Mouse (Mus musculus): Measurements from ENCODE around the gene E130208F15Rik. TPM values are rescaled to one million over a fixed set of nuclear protein-coding genes. Genes with fewer than 3 reads are reported as not detected.
A peak's percentile ranks its signal among the peaks of the same experiment; 100 is the strongest.

E130208F15Rik gene
- polyA plus RNA-seq (2016; fragmentation: Nextera tagmentation; extraction: Ambion mirVana): 1.6 and 3.7 TPM in 2 replicates

DNA sequence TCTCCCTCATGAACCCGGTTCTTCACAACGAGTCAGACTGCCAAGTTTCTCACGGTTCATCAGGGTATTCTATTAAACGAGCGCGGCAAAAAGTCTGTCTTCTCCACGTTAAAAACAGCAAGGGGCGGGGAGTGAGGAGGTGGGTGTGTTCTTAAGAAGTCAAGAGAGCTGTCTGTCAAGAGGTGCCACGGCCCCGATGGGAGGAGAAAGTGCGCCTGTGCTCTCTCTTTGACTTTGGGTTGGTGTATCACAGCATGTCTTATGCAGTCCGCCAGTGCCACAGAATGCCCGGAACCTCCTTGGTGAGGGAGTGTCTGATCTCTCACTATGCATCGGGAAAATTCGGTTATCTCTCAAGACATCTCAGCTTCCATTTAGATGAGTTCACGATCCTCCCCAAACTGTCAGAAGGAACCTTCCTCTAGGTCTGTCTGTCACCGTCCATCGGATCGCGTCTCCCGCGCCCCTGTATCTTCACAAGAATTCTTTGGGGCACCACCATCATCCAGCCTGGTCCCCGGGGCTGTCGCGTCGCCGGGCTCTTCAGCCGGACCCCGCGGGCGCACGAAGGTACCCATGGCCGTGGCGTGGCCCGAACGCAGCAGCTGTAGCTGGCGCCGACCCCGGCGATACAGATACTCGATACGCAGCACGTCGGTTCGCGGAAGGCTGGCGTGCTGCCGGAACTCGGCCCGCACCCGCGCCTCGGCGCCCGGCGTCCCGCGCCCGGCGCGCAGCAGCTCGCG, at the start of gene E130208F15Rik:
Gene E130208F15Rik, plus strand, starts transcription at position 202 of the 746 bp plus-strand sequence.
- peak; percentile 58 for DNase-seq (ENCODE audit: low spot score)
- Histone ChIP-seq H3K36me3 (peaks cover 7% of the 10 kb centered on the region; the same call in 1 of the 2 replicates), H3K4me1 (replicated peaks) (peaks cover 19% of the 10 kb centered on the region), H3K27ac (peak within 1 kb of the TSS; percentile 92), H3K27me3 (ENCODE audit: insufficient read depth, poor library complexity, severe bottlenecking) (no peaks in the 10 kb centered on the region), H3K9me3 (0 out of 2 replicates have a peak, but pooled peaks cover 4% of the 10 kb centered on the region), H3K4me3 (peak within 1 kb of the TSS; percentile 88)
- WGBS: under 1% methylated on average over 63 of the region's 63 CpGs

GRCm38 (mm10) chr7:30274383-30274782, 47.2 kb upstream of the E130208F15Rik start:
- DNase-seq (ENCODE audit: low spot score): no peak
- Histone ChIP-seq H3K27me3 (ENCODE audit: insufficient read depth, poor library complexity, severe bottlenecking) (no peaks in the 10 kb centered on the region), H3K27ac (no peak overlapping the region), H3K36me3 (peaks cover 45% of the 10 kb centered on the region), H3K4me3 (no peak overlapping the region), H3K4me1 (replicated peaks) (peaks cover 11% of the 10 kb centered on the region), H3K9me3 (no peaks in the 10 kb centered on the region)
- WGBS: 86% methylated on average over 6 of the region's 6 CpGs

- WGBS: 54% methylated on average over 2 of the region's 2 CpGs
- H3K4me1 ChIP-seq (replicated peaks): peaks cover 26% of the 10 kb centered on the region
- H3K27me3 ChIP-seq (ENCODE audit: insufficient read depth, poor library complexity, severe bottlenecking): no peaks in the 10 kb centered on the region
- H3K9me3 ChIP-seq: no peaks in the 10 kb centered on the region
- no peak for DNase-seq (ENCODE audit: low spot score)
- H3K27ac ChIP-seq: no peak overlapping the region
- H3K4me3 ChIP-seq: peak overlapping the region; percentile 87
- 0 out of 2 replicates have a peak, but pooled peaks cover 4% of the 10 kb centered on the region for H3K36me3 ChIP-seq
These were observed 42.6 kb upstream of the E130208F15Rik start for GRCm38 (mm10) chr7:30278911-30279310.

DNA sequence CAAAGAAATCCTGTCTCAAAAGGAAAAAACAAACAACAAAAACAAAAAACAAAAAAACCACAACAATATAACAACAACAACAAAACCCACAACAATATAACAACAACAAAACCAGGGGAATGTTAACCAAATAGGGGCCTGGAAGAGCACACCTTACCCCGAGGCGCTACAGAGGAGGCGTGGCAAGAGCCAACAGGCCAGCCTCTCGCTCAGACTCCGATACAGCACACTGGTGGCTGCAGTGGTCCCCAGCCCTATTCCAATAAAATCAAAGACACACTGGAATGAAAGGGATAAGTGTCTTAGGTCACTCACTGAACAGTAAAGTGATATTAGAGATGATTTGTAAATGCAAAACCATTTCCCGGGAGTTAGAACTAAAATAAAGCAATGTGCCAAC, 42.0 kb upstream of the E130208F15Rik start:
- WGBS: under 1% methylated on average over 6 of the region's 6 CpGs
- peak overlapping the region; percentile 87 for H3K4me3 ChIP-seq
- H3K36me3 ChIP-seq: 0 out of 2 replicates have a peak, but pooled peaks cover 4% of the 10 kb centered on the region
- no peaks in the 10 kb centered on the region for H3K9me3 ChIP-seq
- peak overlapping the region; percentile 91 for H3K27ac ChIP-seq
- no peaks in the 10 kb centered on the region for H3K27me3 ChIP-seq (ENCODE audit: insufficient read depth, poor library complexity, severe bottlenecking)
- H3K4me1 ChIP-seq (replicated peaks): peaks cover 26% of the 10 kb centered on the region
- no peak for DNase-seq (ENCODE audit: low spot score)

- Histone ChIP-seq H3K4me1 (replicated peaks) (peaks cover 26% of the 10 kb centered on the region), H3K9me3 (no peaks in the 10 kb centered on the region), H3K27ac (peak within 1 kb of the TSS; percentile 91), H3K36me3 (no peaks in the 10 kb centered on the region), H3K27me3 (ENCODE audit: insufficient read depth, poor library complexity, severe bottlenecking) (no peaks in the 10 kb centered on the region), H3K4me3 (peak within 1 kb of the TSS; percentile 87)
- peak; percentile 94 for DNase-seq (ENCODE audit: low spot score)
- under 1% methylated on average over 49 of the region's 49 CpGs for WGBS
These were observed 41.4 kb upstream of the E130208F15Rik start, which contains the start of the genes Thap8 and Wdr62 for GRCm38 (mm10) chr7:30279951-30280669. Thap8 (plus strand) TSS chr7:30280094. Wdr62 (minus strand) TSS chr7:30280419.

DNA sequence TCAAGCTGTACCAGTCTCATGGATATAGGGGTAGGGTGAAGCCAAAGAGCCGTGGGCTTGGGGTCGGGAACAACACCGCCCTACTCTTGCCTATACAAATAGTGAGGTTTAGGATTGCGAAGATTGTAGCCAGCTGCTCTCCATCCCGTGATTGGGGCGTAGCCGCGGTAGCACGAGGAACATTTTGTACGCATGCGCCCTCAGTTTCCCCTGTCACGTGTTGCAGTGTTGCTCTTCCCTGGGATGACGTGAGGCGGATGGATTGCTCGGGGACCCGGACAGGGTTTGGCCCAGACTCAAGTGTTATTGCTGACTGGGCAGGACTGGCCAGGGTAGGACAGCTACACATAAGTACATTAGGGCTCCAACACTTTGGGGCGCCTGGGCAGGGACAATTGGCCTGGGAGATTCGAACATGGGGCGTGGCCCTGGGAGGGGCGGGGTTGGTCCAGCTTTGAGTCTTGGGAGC, 40.8 kb upstream of the E130208F15Rik start:
- no peaks in the 10 kb centered on the region for H3K27me3 ChIP-seq (ENCODE audit: insufficient read depth, poor library complexity, severe bottlenecking)
- H3K4me1 ChIP-seq (replicated peaks): peaks cover 26% of the 10 kb centered on the region
- peak overlapping the region; percentile 91 for H3K27ac ChIP-seq
- H3K36me3 ChIP-seq: no peaks in the 10 kb centered on the region
- peak; percentile 83 for DNase-seq (ENCODE audit: low spot score)
- no peaks in the 10 kb centered on the region for H3K9me3 ChIP-seq
- under 1% methylated on average over 20 of the region's 20 CpGs for WGBS
- peak overlapping the region; percentile 87 for H3K4me3 ChIP-seq

GRCm38 (mm10) chr7:30281522-30281921, 40.0 kb upstream of the E130208F15Rik start:
- Histone ChIP-seq H3K4me1 (replicated peaks) (peaks cover 26% of the 10 kb centered on the region), H3K36me3 (no peaks in the 10 kb centered on the region), H3K27ac (no peak overlapping the region), H3K27me3 (ENCODE audit: insufficient read depth, poor library complexity, severe bottlenecking) (no peaks in the 10 kb centered on the region), H3K4me3 (peak overlapping the region; percentile 87; the same call in 1 of the 2 replicates), H3K9me3 (no peaks in the 10 kb centered on the region)
- no peak for DNase-seq (ENCODE audit: low spot score)
- 81% methylated on average over 4 of the region's 4 CpGs for WGBS

GRCm38 (mm10) chr7:30282740-30283139, 38.8 kb upstream of the E130208F15Rik start:
- H3K27me3 ChIP-seq (ENCODE audit: insufficient read depth, poor library complexity, severe bottlenecking): no peaks in the 10 kb centered on the region
- no peak overlapping the region for H3K27ac ChIP-seq
- no peak overlapping the region for H3K4me3 ChIP-seq
- H3K36me3 ChIP-seq: no peaks in the 10 kb centered on the region
- WGBS: 84% methylated on average over 7 of the region's 7 CpGs
- peaks cover 31% of the 10 kb centered on the region for H3K4me1 ChIP-seq (replicated peaks)
- no peak for DNase-seq (ENCODE audit: low spot score)
- no peaks in the 10 kb centered on the region for H3K9me3 ChIP-seq

GRCm38 (mm10) chr7:30286701-30287410, 34.7 kb upstream of the E130208F15Rik start:
- H3K27ac ChIP-seq: no peak overlapping the region
- no peaks in the 10 kb centered on the region for H3K9me3 ChIP-seq
- DNase-seq (ENCODE audit: low spot score): no peak
- H3K27me3 ChIP-seq (ENCODE audit: insufficient read depth, poor library complexity, severe bottlenecking): no peaks in the 10 kb centered on the region
- H3K4me1 ChIP-seq (replicated peaks): peaks cover 27% of the 10 kb centered on the region
- H3K36me3 ChIP-seq: no peaks in the 10 kb centered on the region
- WGBS: 73% methylated on average over 8 of the region's 8 CpGs
- no peak overlapping the region for H3K4me3 ChIP-seq

- no peak overlapping the region for H3K27ac ChIP-seq
- H3K4me1 ChIP-seq (replicated peaks): peaks cover 38% of the 10 kb centered on the region
- no peaks in the 10 kb centered on the region for H3K9me3 ChIP-seq
- peaks cover 4% of the 10 kb centered on the region for H3K36me3 ChIP-seq
- H3K4me3 ChIP-seq: no peak overlapping the region
- WGBS: 70% methylated on average over 6 of the region's 6 CpGs
- H3K27me3 ChIP-seq (ENCODE audit: insufficient read depth, poor library complexity, severe bottlenecking): no peaks in the 10 kb centered on the region
- no peak for DNase-seq (ENCODE audit: low spot score)
These were observed 33.5 kb upstream of the E130208F15Rik start for GRCm38 (mm10) chr7:30288046-30288445.

DNA sequence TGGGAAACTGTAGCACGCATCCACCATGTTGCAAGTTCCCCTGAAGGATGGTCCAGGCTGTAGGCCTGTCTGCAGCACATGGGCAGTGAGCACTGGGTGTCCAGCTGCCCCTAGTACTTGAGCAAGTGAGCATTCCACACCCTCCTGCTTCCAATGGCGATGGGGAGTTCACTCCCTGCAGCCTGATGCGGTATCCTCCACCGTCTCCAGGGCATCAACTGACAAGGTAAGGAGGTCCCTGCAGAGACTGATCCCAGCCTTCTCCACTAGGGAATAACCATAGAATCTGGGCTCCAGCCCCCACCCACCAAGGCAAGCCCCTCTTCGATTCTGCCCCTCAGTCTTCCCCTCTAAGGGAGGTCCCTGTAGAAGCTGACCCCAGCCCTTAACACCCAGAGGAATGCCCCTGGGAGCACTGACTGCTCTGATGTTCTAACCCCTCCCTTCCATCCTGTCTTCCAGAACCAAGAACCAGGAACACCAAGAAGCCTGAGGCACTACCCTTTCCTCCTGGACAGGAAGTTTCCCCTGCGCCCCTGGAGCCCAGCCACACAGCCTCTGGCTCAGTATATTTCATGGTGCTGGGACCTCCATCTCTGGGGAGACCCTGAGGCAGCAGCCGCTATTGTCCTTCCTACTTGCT, 32.3 kb upstream of the E130208F15Rik start:
- Histone ChIP-seq H3K9me3 (no peaks in the 10 kb centered on the region), H3K27ac (peak overlapping the region; percentile 73), H3K36me3 (peaks cover 14% of the 10 kb centered on the region), H3K4me1 (replicated peaks) (peaks cover 47% of the 10 kb centered on the region), H3K4me3 (peak overlapping the region; percentile 11), H3K27me3 (ENCODE audit: insufficient read depth, poor library complexity, severe bottlenecking) (no peaks in the 10 kb centered on the region)
- DNase-seq (ENCODE audit: low spot score): no peak
- WGBS: 68% methylated on average over 7 of the region's 7 CpGs
